Mouse (Mus musculus) neural tube, embryonic 13.5 days (tissue): ENCODE measurements around the gene Slc7a4. TPM values are rescaled to one million over a fixed set of nuclear protein-coding genes. Genes with fewer than 3 reads are reported as not detected.
"Not testable (repeated sequence)": the region's sequence is repeated elsewhere in the genome, so short reads cannot be mapped to it uniquely, and the experiment has no call there.

Experiments
- ATAC-seq: fragments of 200-750 bp; cut with Nextera tagmentation; 2 replicates; pipeline ENCODE4 v1.8.0; 2017; ENCODE audit warnings: low read depth, mild to moderate bottlenecking, moderate TSS enrichment, moderate library complexity
- H3K27ac ChIP-seq: fragments of 300-500 bp; sonication (generic); replicated peaks from 2 replicates; pipeline ENCODE4 v1.5.1; 2015; ENCODE audit warnings: moderate library complexity, mild to moderate bottlenecking, inconsistent platforms
- H3K27me3 ChIP-seq: fragments of 300-500 bp; sonication (generic); 2 replicates; pipeline ENCODE4 v1.6.1; 2015; ENCODE audit warnings: mild to moderate bottlenecking, inconsistent platforms
- H3K36me3 ChIP-seq: fragments of 300-500 bp; sonication (generic); 2 replicates; pipeline ENCODE4 v1.6.1; 2015; ENCODE audit warnings: mild to moderate bottlenecking, inconsistent platforms
- H3K4me1 ChIP-seq: fragments of 300-500 bp; sonication (generic); replicated peaks from 2 replicates; pipeline ENCODE4 v1.6.1; 2015; ENCODE audit warnings: inconsistent platforms
- H3K4me2 ChIP-seq: fragments of 300-500 bp; sonication (generic); 2 replicates; pipeline ENCODE4 v1.6.1; 2015; ENCODE audit warnings: inconsistent platforms, mild to moderate bottlenecking, moderate library complexity
- H3K4me3 ChIP-seq: fragments of 300-500 bp; sonication (generic); 2 replicates; pipeline ENCODE4 v1.5.1; 2015; ENCODE audit warnings: mild to moderate bottlenecking, inconsistent platforms
- H3K9ac ChIP-seq: fragments of 300-500 bp; sonication (generic); 2 replicates; pipeline ENCODE4 v1.6.1; 2015; ENCODE audit warnings: moderate library complexity, mild to moderate bottlenecking, inconsistent platforms
- H3K9me3 ChIP-seq: fragments of 300-500 bp; sonication (generic); 2 replicates; pipeline ENCODE4 v1.6.1; 2016; ENCODE audit warnings: inconsistent platforms
- WGBS: fragments of 180-500 bp; shearing (Covaris S2); methylation state at CpG from one replicate; pipeline ENCODE4 v1.1.7; 2015; 5-methylcytosine and 5-hydroxymethylcytosine counted together
- polyA plus RNA-seq: library from polyadenylated mRNA; unstranded; fragments of >200 nt; fragmentation: Nextera tagmentation; extraction: Ambion mirVana; gene quantifications from 2 replicates; pipeline ENCODE4 v1.2.1, GENCODE M21; 2015

Gene Slc7a4
- 16.4 and 20.1 TPM in 2 replicates for polyA plus RNA-seq

- Histone ChIP-seq H3K27me3 (peaks cover 6% of the 10 kb centered on the region), H3K9ac (no peak within 1 kb of the TSS), H3K4me1 (no peaks in the 10 kb centered on the region), H3K4me3 (no peak within 1 kb of the TSS), H3K27ac (no peak within 1 kb of the TSS), H3K4me2 (no peak within 1 kb of the TSS), H3K9me3 (no peaks in the 10 kb centered on the region), H3K36me3 (no peaks in the 10 kb centered on the region)
- no peak for ATAC-seq
- WGBS = 13% methylated on average over 8 of the region's 8 CpGs
Observed at GRCm38 (mm10) chr16:17583064-17583463, at the start of gene Slc7a4. Gene Slc7a4, minus strand, starts transcription at chr16:17583214.

- Histone ChIP-seq H3K4me3 (no peak overlapping the region), H3K9ac (no peak overlapping the region), H3K4me1 (no peaks in the 10 kb centered on the region), H3K4me2 (no peak overlapping the region), H3K36me3 (peaks cover 83% of the 10 kb centered on the region), H3K27me3 (no peaks in the 10 kb centered on the region), H3K9me3 (no peaks in the 10 kb centered on the region), H3K27ac (no peak overlapping the region)
- no peak for ATAC-seq
- 94% methylated on average over 2 of the region's 2 CpGs for WGBS
Observed at GRCm38 (mm10) chr16:17632580-17632979, 49.6 kb upstream of the Slc7a4 start.

GRCm38 (mm10) chr16:17626269-17626555, 43.2 kb upstream of the Slc7a4 start:
- no peaks in the 10 kb centered on the region for H3K27me3 ChIP-seq
- H3K36me3 ChIP-seq = peaks cover 87% of the 10 kb centered on the region

GRCm38 (mm10) chr16:17625488-17626268, 42.7 kb upstream of the Slc7a4 start:
- H3K4me2 ChIP-seq = no peak overlapping the region
- no peak overlapping the region for H3K27ac ChIP-seq
- peaks cover 83% of the 10 kb centered on the region for H3K36me3 ChIP-seq
- peak; percentile 47; the same call in 1 of the 2 replicates for ATAC-seq
- peaks cover 3% of the 10 kb centered on the region for H3K4me1 ChIP-seq
- no peak overlapping the region for H3K4me3 ChIP-seq
- H3K27me3 ChIP-seq = no peaks in the 10 kb centered on the region
- no peak overlapping the region for H3K9ac ChIP-seq
- WGBS = 69% methylated on average over 8 of the region's 8 CpGs
- H3K9me3 ChIP-seq = no peaks in the 10 kb centered on the region

More at GRCm38 (mm10) chr16:17626269-17626555, 43.2 kb upstream of the Slc7a4 start:
- whole genome bisulfite sequencing = 94% methylated on average over 5 of the region's 5 CpGs
- Histone ChIP-seq H3K4me3 (no peak overlapping the region), H3K9ac (no peak overlapping the region), H3K4me2 (no peak overlapping the region), H3K9me3 (no peaks in the 10 kb centered on the region), H3K4me1 (no peaks in the 10 kb centered on the region), H3K27ac (no peak overlapping the region)
- no peak for ATAC-seq

- no peak overlapping the region for H3K4me2 ChIP-seq
- no peaks in the 10 kb centered on the region for H3K27me3 ChIP-seq
- no peaks in the 10 kb centered on the region for H3K9me3 ChIP-seq
- WGBS = 96% methylated on average over 1 of the region's 1 CpGs
- peaks cover 16% of the 10 kb centered on the region for H3K4me1 ChIP-seq
- H3K36me3 ChIP-seq = peaks cover 45% of the 10 kb centered on the region
- H3K27ac ChIP-seq = no peak overlapping the region
- no peak overlapping the region for H3K4me3 ChIP-seq
- no peak for ATAC-seq
- no peak overlapping the region for H3K9ac ChIP-seq
Observed at GRCm38 (mm10) chr16:17621936-17622335, 38.9 kb upstream of the Slc7a4 start.

- peaks cover 26% of the 10 kb centered on the region for H3K36me3 ChIP-seq
- H3K9me3 ChIP-seq = no peaks in the 10 kb centered on the region
- peak within 1 kb of the TSS; percentile 92 for H3K4me2 ChIP-seq
- 4% methylated on average over 60 of the region's 60 CpGs for WGBS
- H3K4me3 ChIP-seq = peak within 1 kb of the TSS; percentile 81
- H3K9ac ChIP-seq = peak within 1 kb of the TSS; percentile 82
- H3K27me3 ChIP-seq = no peaks in the 10 kb centered on the region
- 0 out of 2 replicates have a peak within 1 kb of the TSS, but pooled peaks have one; percentile 20 for H3K27ac ChIP-seq
- peaks cover 16% of the 10 kb centered on the region for H3K4me1 ChIP-seq
- ATAC-seq = peak; percentile 82
Observed at GRCm38 (mm10) chr16:17619198-17620105, 36.4 kb upstream of the Slc7a4 start, which contains the start of gene Smpd4. Gene Smpd4, plus strand, starts transcription at chr16:17619354.

- no peaks in the 10 kb centered on the region for H3K27me3 ChIP-seq
- ATAC-seq = peak; percentile 56; the same call in 1 of the 2 replicates
- H3K4me1 ChIP-seq = peaks cover 16% of the 10 kb centered on the region
- H3K9me3 ChIP-seq = no peaks in the 10 kb centered on the region
- H3K4me3 ChIP-seq = no peak overlapping the region
- H3K27ac ChIP-seq = no peak overlapping the region
- no peak overlapping the region for H3K9ac ChIP-seq
- H3K4me2 ChIP-seq = no peak overlapping the region
- H3K36me3 ChIP-seq = peaks cover 17% of the 10 kb centered on the region
- 15% methylated on average over 13 of the region's 13 CpGs for whole genome bisulfite sequencing
Observed at GRCm38 (mm10) chr16:17617922-17618565, 35.0 kb upstream of the Slc7a4 start.

GRCm38 (mm10) chr16:17616212-17616611, 33.2 kb upstream of the Slc7a4 start:
- H3K4me2 ChIP-seq = no peak overlapping the region
- H3K36me3 ChIP-seq = no peaks in the 10 kb centered on the region; the same call in 1 of the 2 replicates
- H3K27ac ChIP-seq = no peak overlapping the region
- WGBS = 86% methylated on average over 5 of the region's 5 CpGs
- H3K9me3 ChIP-seq = no peaks in the 10 kb centered on the region
- peaks cover 16% of the 10 kb centered on the region for H3K4me1 ChIP-seq
- H3K4me3 ChIP-seq = no peak overlapping the region
- H3K27me3 ChIP-seq = no peaks in the 10 kb centered on the region
- H3K9ac ChIP-seq = no peak overlapping the region
- no peak for ATAC-seq

- H3K9me3 ChIP-seq, ATAC-seq, H3K4me1 ChIP-seq, H3K4me3 ChIP-seq, H3K9ac ChIP-seq, H3K27ac ChIP-seq, H3K4me2 ChIP-seq, H3K27me3 ChIP-seq, H3K36me3 ChIP-seq: not testable (repeated sequence)
- 90% methylated on average over 6 of the region's 6 CpGs for WGBS
Observed at GRCm38 (mm10) chr16:17614740-17615139, 31.7 kb upstream of the Slc7a4 start.

- Histone ChIP-seq H3K9me3 (no peaks in the 10 kb centered on the region), H3K27me3 (no peaks in the 10 kb centered on the region), H3K4me2 (no peak overlapping the region), H3K9ac (no peak overlapping the region), H3K4me1 (no peaks in the 10 kb centered on the region), H3K27ac (no peak overlapping the region), H3K4me3 (no peak overlapping the region), H3K36me3 (no peaks in the 10 kb centered on the region)
- ATAC-seq = no peak
- WGBS = 69% methylated on average over 4 of the region's 4 CpGs
Observed at GRCm38 (mm10) chr16:17611383-17611782, 28.4 kb upstream of the Slc7a4 start.

GRCm38 (mm10) chr16:17605684-17606083, 22.7 kb upstream of the Slc7a4 start:
- Histone ChIP-seq H3K9me3 (no peaks in the 10 kb centered on the region), H3K36me3 (no peaks in the 10 kb centered on the region), H3K4me2 (no peak overlapping the region), H3K27me3 (no peaks in the 10 kb centered on the region), H3K9ac (no peak overlapping the region), H3K4me3 (no peak overlapping the region), H3K4me1 (no peaks in the 10 kb centered on the region), H3K27ac (no peak overlapping the region)
- WGBS = 84% methylated on average over 5 of the region's 5 CpGs
- no peak for ATAC-seq

- no peaks in the 10 kb centered on the region for H3K9me3 ChIP-seq
- no peak overlapping the region for H3K4me3 ChIP-seq
- no peaks in the 10 kb centered on the region for H3K36me3 ChIP-seq
- no peak overlapping the region for H3K9ac ChIP-seq
- WGBS = 68% methylated on average over 4 of the region's 4 CpGs
- no peaks in the 10 kb centered on the region for H3K27me3 ChIP-seq
- H3K4me2 ChIP-seq = no peak overlapping the region
- no peak for ATAC-seq
- no peak overlapping the region for H3K27ac ChIP-seq
- H3K4me1 ChIP-seq = no peaks in the 10 kb centered on the region
Observed at GRCm38 (mm10) chr16:17604941-17605340, 21.9 kb upstream of the Slc7a4 start.
